Mouse (Mus musculus): ENCODE results near the gene Gabbr1.
A peak's percentile ranks its signal among the peaks of the same experiment; 100 is the strongest.
"Not testable (repeated sequence)": the region's sequence is repeated elsewhere in the genome, so short reads cannot be mapped to it uniquely, and the experiment has no call there.

Gabbr1 gene

GRCm38 (mm10) chr17:37045611-37046311 lies at the start of gene Gabbr1:
TSS of gene Gabbr1 (plus strand) at chr17:37045966.
- DNase-seq (ENCODE audit: low spot score), result peak; percentile 38

GRCm38 (mm10) chr17:36997033-36997735 lies 48.6 kb upstream of the Gabbr1 start:
- peak; percentile 42 for DNase-seq (ENCODE audit: low spot score)

- no peak for DNase-seq (ENCODE audit: low spot score)
These were observed 47.3 kb upstream of the Gabbr1 start for GRCm38 (mm10) chr17:36998477-36998876.

GRCm38 (mm10) chr17:37000863-37001262 lies 44.9 kb upstream of the Gabbr1 start, which contains the start of gene Zfp57:
TSS of gene Zfp57 (plus strand) at chr17:37001163.
- no peak for DNase-seq (ENCODE audit: low spot score)

- no peak for DNase-seq (ENCODE audit: low spot score)
These were observed 43.1 kb upstream of the Gabbr1 start for GRCm38 (mm10) chr17:37002364-37003330.

GRCm38 (mm10) chr17:37003366-37003765 lies 42.4 kb upstream of the Gabbr1 start:
- DNase-seq (ENCODE audit: low spot score), result no peak

GRCm38 (mm10) chr17:37008161-37008560 lies 37.6 kb upstream of the Gabbr1 start:
- no peak for DNase-seq (ENCODE audit: low spot score)

- DNase-seq (ENCODE audit: low spot score), result no peak
These were observed 36.2 kb upstream of the Gabbr1 start for GRCm38 (mm10) chr17:37009460-37010042.

- no peak for DNase-seq (ENCODE audit: low spot score)
These were observed 34.0 kb upstream of the Gabbr1 start for GRCm38 (mm10) chr17:37011719-37012118.

- DNase-seq (ENCODE audit: low spot score), result no peak
These were observed 33.6 kb upstream of the Gabbr1 start for GRCm38 (mm10) chr17:37012141-37012540.

GRCm38 (mm10) chr17:37016333-37016732 lies 29.4 kb upstream of the Gabbr1 start:
- no peak for DNase-seq (ENCODE audit: low spot score)

- no peak for DNase-seq (ENCODE audit: low spot score)
These were observed 27.4 kb upstream of the Gabbr1 start for GRCm38 (mm10) chr17:37018328-37018727.

- not testable (repeated sequence) for DNase-seq (ENCODE audit: low spot score)
These were observed 26.5 kb upstream of the Gabbr1 start for GRCm38 (mm10) chr17:37019242-37019641.

- DNase-seq (ENCODE audit: low spot score), result no peak
These were observed 22.9 kb upstream of the Gabbr1 start, which contains the start of gene Mog for GRCm38 (mm10) chr17:37022628-37023576. TSS of gene Mog (minus strand) at chr17:37023398.

- no peak for DNase-seq (ENCODE audit: low spot score)
These were observed 19.3 kb upstream of the Gabbr1 start for GRCm38 (mm10) chr17:37026425-37026824.

GRCm38 (mm10) chr17:37027486-37027885 lies 18.3 kb upstream of the Gabbr1 start:
- DNase-seq (ENCODE audit: low spot score), result no peak

GRCm38 (mm10) chr17:37028212-37028611 lies 17.6 kb upstream of the Gabbr1 start:
- DNase-seq (ENCODE audit: low spot score), result no peak

- peak; percentile 57 for DNase-seq (ENCODE audit: low spot score)
These were observed 17.1 kb upstream of the Gabbr1 start for GRCm38 (mm10) chr17:37028683-37029120.

- DNase-seq (ENCODE audit: low spot score), result no peak
These were observed 16.6 kb upstream of the Gabbr1 start for GRCm38 (mm10) chr17:37029162-37029561.

- DNase-seq (ENCODE audit: low spot score), result no peak
These were observed 6.5 kb upstream of the Gabbr1 start for GRCm38 (mm10) chr17:37039127-37039894.

Data from urinary bladder, postnatal 10 days (tissue).